Mouse (Mus musculus) forebrain, embryonic 11.5 days (tissue): ENCODE results near the gene Gm28998. TPM values are rescaled to one million over a fixed set of nuclear protein-coding genes. Genes with fewer than 3 reads are reported as not detected.
"Not testable (repeated sequence)": the region's sequence is repeated elsewhere in the genome, so short reads cannot be mapped to it uniquely, and the experiment has no call there.

Source experiments
- ATAC-seq: fragments of 200-750 bp; cut with Nextera tagmentation; replicated peaks from 2 replicates; pipeline ENCODE4 v1.8.0; 2017; ENCODE audit warnings: moderate TSS enrichment; ENCODE audit not compliant: low FRiP score
- DNase-seq: peaks from one replicate; pipeline ENCODE4 v3.0.0-alpha.2; 2017; ENCODE audit warnings: low spot score
- H3K27ac ChIP-seq: fragments of 300-500 bp; sonication (generic); 2 replicates; pipeline ENCODE4 v1.5.1; 2014; ENCODE audit warnings: low read depth, low read length
- H3K27me3 ChIP-seq: fragments of 300-500 bp; sonication (generic); 2 replicates; pipeline ENCODE4 v1.6.1; 2014; ENCODE audit warnings: mild to moderate bottlenecking, low read length, mixed read lengths; ENCODE audit not compliant: control insufficient read depth, insufficient read depth
- H3K36me3 ChIP-seq: fragments of 300-500 bp; sonication (generic); 2 replicates; pipeline ENCODE4 v1.6.1; 2014; ENCODE audit warnings: mild to moderate bottlenecking, low read length, moderate library complexity, mixed read lengths; ENCODE audit not compliant: control insufficient read depth, insufficient read depth
- H3K4me1 ChIP-seq: fragments of 300-500 bp; sonication (generic); replicated peaks from 2 replicates; pipeline ENCODE4 v1.6.1; 2014; ENCODE audit warnings: low read length, mixed read lengths; ENCODE audit not compliant: control insufficient read depth, insufficient read depth
- H3K4me2 ChIP-seq: fragments of 300-500 bp; sonication (generic); 2 replicates; pipeline ENCODE4 v1.6.1; 2014; ENCODE audit warnings: low read depth, mild to moderate bottlenecking, low read length, moderate library complexity, mixed read lengths; ENCODE audit not compliant: severe bottlenecking
- H3K4me3 ChIP-seq: fragments of 300-500 bp; sonication (generic); 2 replicates; pipeline ENCODE4 v1.5.1; 2014; ENCODE audit warnings: low read depth, low read length
- H3K9ac ChIP-seq: fragments of 300-500 bp; sonication (generic); 2 replicates; pipeline ENCODE4 v1.6.1; 2014; ENCODE audit warnings: low read length
- H3K9me3 ChIP-seq: fragments of 300-500 bp; sonication (generic); 2 replicates; pipeline ENCODE4 v1.6.1; 2016; ENCODE audit warnings: low read length, mixed read lengths; ENCODE audit not compliant: control insufficient read depth
- WGBS: fragments of 180-500 bp; shearing (Covaris S2); extraction: QIAGEN DNeasy Blood & Tissue Kit; methylation state at CpG from one replicate; pipeline ENCODE4 v1.1.7; 2014; 5-methylcytosine and 5-hydroxymethylcytosine counted together
- polyA plus RNA-seq: library from polyadenylated mRNA; unstranded; fragments of >200 nt; fragmentation: Nextera tagmentation; extraction: Ambion mirVana; gene quantifications from 2 replicates; pipeline ENCODE4 v1.2.1, GENCODE M21; 2014

Gene Gm28998
- polyA plus RNA-seq, result not detected in 2 replicates

- not testable (repeated sequence) for H3K27me3 ChIP-seq, ATAC-seq
- no CpG with 5 or more reads among the region's 8 CpGs for WGBS
Measured at GRCm38 (mm10) chrY:7253487-7253886, at the start of gene Gm28998. Gene Gm28998 (plus strand): TSS chrY:7253787.

More at GRCm38 (mm10) chrY:7253487-7253886, at the start of gene Gm28998:
- not testable (repeated sequence) for DNase-seq, H3K4me3 ChIP-seq, H3K9ac ChIP-seq, H3K27ac ChIP-seq, H3K36me3 ChIP-seq, H3K4me1 ChIP-seq, H3K4me2 ChIP-seq, H3K9me3 ChIP-seq

Other genes with a start within 250 kb of the Gm28998 start
- gene Gm21244, start 84.5 kb upstream of the Gm28998 start, polyA plus RNA-seq, result not detected in 2 replicates
- gene Gm21788, start 151.2 kb downstream of the Gm28998 start, polyA plus RNA-seq, result not detected in 2 replicates